Mouse (Mus musculus): ENCODE measurements around the gene Fcna. TPM values are rescaled to one million over a fixed set of nuclear protein-coding genes. Genes with fewer than 3 reads are reported as not detected.

Gene Fcna
- polyA plus RNA-seq, 1 experiment from 2014 or later: 5.3 TPM

GRCm38 (mm10) chr2:25596765-25597510 lies 30.9 kb downstream of the Fcna start:
- Histone ChIP-seq H3K9ac (ENCODE audit: low read length) (no peak overlapping the region), H3K4me3 (replicated peaks; ENCODE audit: low read length) (no peak overlapping the region), H3K4me2 (ENCODE audit: low read depth, low read length) (no peak overlapping the region), H3K36me3 (ENCODE audit: control insufficient read depth, insufficient read depth, low read length) (peaks cover 24% of the 10 kb centered on the region), H3K27ac (ENCODE audit: low read length) (no peak overlapping the region), H3K27me3 (ENCODE audit: control insufficient read depth, insufficient read depth, low read length) (no peaks in the 10 kb centered on the region), H3K4me1 (ENCODE audit: control insufficient read depth, insufficient read depth, low read length) (no peaks in the 10 kb centered on the region), H3K9me3 (replicated peaks; ENCODE audit: control insufficient read depth, low read length) (no peaks in the 10 kb centered on the region)
- ATAC-seq (ENCODE audit: insufficient read depth, low FRiP score): no peak
- WGBS: 95% methylated on average over 5 of the region's 5 CpGs

- no peak overlapping the region for H3K27ac ChIP-seq (ENCODE audit: low read length)
- no peaks in the 10 kb centered on the region for H3K27me3 ChIP-seq (ENCODE audit: control insufficient read depth, insufficient read depth, low read length)
- no peaks in the 10 kb centered on the region for H3K4me1 ChIP-seq (ENCODE audit: control insufficient read depth, insufficient read depth, low read length)
- no peak for ATAC-seq (ENCODE audit: insufficient read depth, low FRiP score)
- H3K9me3 ChIP-seq (replicated peaks; ENCODE audit: control insufficient read depth, low read length): no peaks in the 10 kb centered on the region
- H3K4me2 ChIP-seq (ENCODE audit: low read depth, low read length): no peak overlapping the region
- H3K4me3 ChIP-seq (replicated peaks; ENCODE audit: low read length): no peak overlapping the region
- 76% methylated on average over 2 of the region's 2 CpGs for whole genome bisulfite sequencing
- peaks cover 5% of the 10 kb centered on the region for H3K36me3 ChIP-seq (ENCODE audit: control insufficient read depth, insufficient read depth, low read length)
- H3K9ac ChIP-seq (ENCODE audit: low read length): no peak overlapping the region
These were observed 36.0 kb downstream of the Fcna start for GRCm38 (mm10) chr2:25591863-25592262.

GRCm38 (mm10) chr2:25588227-25588907 lies 39.5 kb downstream of the Fcna start:
- H3K27ac ChIP-seq (ENCODE audit: low read length): no peak overlapping the region
- no peaks in the 10 kb centered on the region for H3K4me1 ChIP-seq (ENCODE audit: control insufficient read depth, insufficient read depth, low read length)
- WGBS: 92% methylated on average over 8 of the region's 8 CpGs
- peaks cover 9% of the 10 kb centered on the region for H3K36me3 ChIP-seq (ENCODE audit: control insufficient read depth, insufficient read depth, low read length)
- H3K27me3 ChIP-seq (ENCODE audit: control insufficient read depth, insufficient read depth, low read length): no peaks in the 10 kb centered on the region
- ATAC-seq (ENCODE audit: insufficient read depth, low FRiP score): no peak
- no peaks in the 10 kb centered on the region for H3K9me3 ChIP-seq (replicated peaks; ENCODE audit: control insufficient read depth, low read length)
- H3K4me2 ChIP-seq (ENCODE audit: low read depth, low read length): no peak overlapping the region
- no peak overlapping the region for H3K4me3 ChIP-seq (replicated peaks; ENCODE audit: low read length)
- H3K9ac ChIP-seq (ENCODE audit: low read length): no peak overlapping the region

GRCm38 (mm10) chr2:25587290-25587689 lies 40.5 kb downstream of the Fcna start:
- peaks cover 5% of the 10 kb centered on the region for H3K36me3 ChIP-seq (ENCODE audit: control insufficient read depth, insufficient read depth, low read length)

GRCm38 (mm10) chr2:25585601-25586000 lies 42.2 kb downstream of the Fcna start:
- WGBS: 67% methylated on average over 3 of the region's 3 CpGs
- H3K4me3 ChIP-seq (replicated peaks; ENCODE audit: low read length): no peak overlapping the region
- no peaks in the 10 kb centered on the region for H3K9me3 ChIP-seq (replicated peaks; ENCODE audit: control insufficient read depth, low read length)
- H3K27me3 ChIP-seq (ENCODE audit: control insufficient read depth, insufficient read depth, low read length): peaks cover 4% of the 10 kb centered on the region; the same call in 1 of the 2 replicates
- H3K4me1 ChIP-seq (ENCODE audit: control insufficient read depth, insufficient read depth, low read length): peaks cover 16% of the 10 kb centered on the region
- no peak overlapping the region for H3K27ac ChIP-seq (ENCODE audit: low read length)
- H3K9ac ChIP-seq (ENCODE audit: low read length): no peak overlapping the region
- H3K4me2 ChIP-seq (ENCODE audit: low read depth, low read length): no peak overlapping the region
- ATAC-seq (ENCODE audit: insufficient read depth, low FRiP score): no peak
- peaks cover 4% of the 10 kb centered on the region; the same call in 1 of the 2 replicates for H3K36me3 ChIP-seq (ENCODE audit: control insufficient read depth, insufficient read depth, low read length)

More at GRCm38 (mm10) chr2:25587290-25587689, 40.5 kb downstream of the Fcna start:
- ATAC-seq (ENCODE audit: insufficient read depth, low FRiP score): no peak
- no peaks in the 10 kb centered on the region for H3K9me3 ChIP-seq (replicated peaks; ENCODE audit: control insufficient read depth, low read length)
- H3K9ac ChIP-seq (ENCODE audit: low read length): no peak overlapping the region
- H3K4me1 ChIP-seq (ENCODE audit: control insufficient read depth, insufficient read depth, low read length): peaks cover 5% of the 10 kb centered on the region
- H3K27me3 ChIP-seq (ENCODE audit: control insufficient read depth, insufficient read depth, low read length): no peaks in the 10 kb centered on the region
- no peak overlapping the region for H3K27ac ChIP-seq (ENCODE audit: low read length)
- WGBS: 88% methylated on average over 8 of the region's 8 CpGs
- no peak overlapping the region for H3K4me3 ChIP-seq (replicated peaks; ENCODE audit: low read length)
- H3K4me2 ChIP-seq (ENCODE audit: low read depth, low read length): no peak overlapping the region

GRCm38 (mm10) chr2:25584856-25585255 lies 43.0 kb downstream of the Fcna start:
- no peak overlapping the region for H3K4me3 ChIP-seq (replicated peaks; ENCODE audit: low read length)
- H3K4me1 ChIP-seq (ENCODE audit: control insufficient read depth, insufficient read depth, low read length): peaks cover 17% of the 10 kb centered on the region
- WGBS: 84% methylated on average over 4 of the region's 4 CpGs
- H3K9me3 ChIP-seq (replicated peaks; ENCODE audit: control insufficient read depth, low read length): no peaks in the 10 kb centered on the region
- peaks cover 11% of the 10 kb centered on the region for H3K27me3 ChIP-seq (ENCODE audit: control insufficient read depth, insufficient read depth, low read length)
- no peak overlapping the region for H3K4me2 ChIP-seq (ENCODE audit: low read depth, low read length)
- H3K9ac ChIP-seq (ENCODE audit: low read length): no peak overlapping the region
- ATAC-seq (ENCODE audit: insufficient read depth, low FRiP score): no peak
- H3K36me3 ChIP-seq (ENCODE audit: control insufficient read depth, insufficient read depth, low read length): peaks cover 4% of the 10 kb centered on the region; the same call in 1 of the 2 replicates
- no peak overlapping the region for H3K27ac ChIP-seq (ENCODE audit: low read length)

GRCm38 (mm10) chr2:25584152-25584551 lies 43.7 kb downstream of the Fcna start:
- ATAC-seq (ENCODE audit: insufficient read depth, low FRiP score): no peak
- Histone ChIP-seq H3K4me1 (ENCODE audit: control insufficient read depth, insufficient read depth, low read length) (peaks cover 24% of the 10 kb centered on the region), H3K4me2 (ENCODE audit: low read depth, low read length) (no peak overlapping the region), H3K27me3 (ENCODE audit: control insufficient read depth, insufficient read depth, low read length) (peaks cover 18% of the 10 kb centered on the region), H3K9ac (ENCODE audit: low read length) (no peak overlapping the region), H3K27ac (ENCODE audit: low read length) (no peak overlapping the region), H3K4me3 (replicated peaks; ENCODE audit: low read length) (no peak overlapping the region), H3K36me3 (ENCODE audit: control insufficient read depth, insufficient read depth, low read length) (peaks cover 4% of the 10 kb centered on the region; the same call in 1 of the 2 replicates), H3K9me3 (replicated peaks; ENCODE audit: control insufficient read depth, low read length) (no peaks in the 10 kb centered on the region)
- WGBS: 79% methylated on average over 3 of the region's 3 CpGs

GRCm38 (mm10) chr2:25583571-25583970 lies 44.3 kb downstream of the Fcna start:
- H3K9ac ChIP-seq (ENCODE audit: low read length): no peak overlapping the region
- ATAC-seq (ENCODE audit: insufficient read depth, low FRiP score): no peak
- peaks cover 24% of the 10 kb centered on the region for H3K27me3 ChIP-seq (ENCODE audit: control insufficient read depth, insufficient read depth, low read length)
- 46% methylated on average over 4 of the region's 4 CpGs for WGBS
- no peak overlapping the region for H3K4me3 ChIP-seq (replicated peaks; ENCODE audit: low read length)
- H3K4me1 ChIP-seq (ENCODE audit: control insufficient read depth, insufficient read depth, low read length): peaks cover 24% of the 10 kb centered on the region
- H3K27ac ChIP-seq (ENCODE audit: low read length): no peak overlapping the region
- H3K9me3 ChIP-seq (replicated peaks; ENCODE audit: control insufficient read depth, low read length): no peaks in the 10 kb centered on the region
- H3K36me3 ChIP-seq (ENCODE audit: control insufficient read depth, insufficient read depth, low read length): peaks cover 4% of the 10 kb centered on the region; the same call in 1 of the 2 replicates
- no peak overlapping the region for H3K4me2 ChIP-seq (ENCODE audit: low read depth, low read length)

GRCm38 (mm10) chr2:25583120-25583481 lies 44.7 kb downstream of the Fcna start:
- H3K4me1 ChIP-seq (ENCODE audit: control insufficient read depth, insufficient read depth, low read length): peaks cover 25% of the 10 kb centered on the region
- 62% methylated on average over 6 of the region's 6 CpGs for WGBS
- H3K9ac ChIP-seq (ENCODE audit: low read length): no peak overlapping the region; the same call in 1 of the 2 replicates
- peaks cover 4% of the 10 kb centered on the region; the same call in 1 of the 2 replicates for H3K36me3 ChIP-seq (ENCODE audit: control insufficient read depth, insufficient read depth, low read length)
- H3K27ac ChIP-seq (ENCODE audit: low read length): no peak overlapping the region
- no peak overlapping the region for H3K4me2 ChIP-seq (ENCODE audit: low read depth, low read length)
- no peaks in the 10 kb centered on the region for H3K9me3 ChIP-seq (replicated peaks; ENCODE audit: control insufficient read depth, low read length)
- H3K27me3 ChIP-seq (ENCODE audit: control insufficient read depth, insufficient read depth, low read length): peaks cover 29% of the 10 kb centered on the region
- no peak for ATAC-seq (ENCODE audit: insufficient read depth, low FRiP score)
- no peak overlapping the region for H3K4me3 ChIP-seq (replicated peaks; ENCODE audit: low read length)
